Mouse (Mus musculus): ENCODE data around the gene Plcb1. TPM values are rescaled to one million over a fixed set of nuclear protein-coding genes. Genes with fewer than 3 reads are reported as not detected.

Gene Plcb1
- polyA plus RNA-seq, 1 experiment from 2014 or later, result 23.0 TPM

DNA sequence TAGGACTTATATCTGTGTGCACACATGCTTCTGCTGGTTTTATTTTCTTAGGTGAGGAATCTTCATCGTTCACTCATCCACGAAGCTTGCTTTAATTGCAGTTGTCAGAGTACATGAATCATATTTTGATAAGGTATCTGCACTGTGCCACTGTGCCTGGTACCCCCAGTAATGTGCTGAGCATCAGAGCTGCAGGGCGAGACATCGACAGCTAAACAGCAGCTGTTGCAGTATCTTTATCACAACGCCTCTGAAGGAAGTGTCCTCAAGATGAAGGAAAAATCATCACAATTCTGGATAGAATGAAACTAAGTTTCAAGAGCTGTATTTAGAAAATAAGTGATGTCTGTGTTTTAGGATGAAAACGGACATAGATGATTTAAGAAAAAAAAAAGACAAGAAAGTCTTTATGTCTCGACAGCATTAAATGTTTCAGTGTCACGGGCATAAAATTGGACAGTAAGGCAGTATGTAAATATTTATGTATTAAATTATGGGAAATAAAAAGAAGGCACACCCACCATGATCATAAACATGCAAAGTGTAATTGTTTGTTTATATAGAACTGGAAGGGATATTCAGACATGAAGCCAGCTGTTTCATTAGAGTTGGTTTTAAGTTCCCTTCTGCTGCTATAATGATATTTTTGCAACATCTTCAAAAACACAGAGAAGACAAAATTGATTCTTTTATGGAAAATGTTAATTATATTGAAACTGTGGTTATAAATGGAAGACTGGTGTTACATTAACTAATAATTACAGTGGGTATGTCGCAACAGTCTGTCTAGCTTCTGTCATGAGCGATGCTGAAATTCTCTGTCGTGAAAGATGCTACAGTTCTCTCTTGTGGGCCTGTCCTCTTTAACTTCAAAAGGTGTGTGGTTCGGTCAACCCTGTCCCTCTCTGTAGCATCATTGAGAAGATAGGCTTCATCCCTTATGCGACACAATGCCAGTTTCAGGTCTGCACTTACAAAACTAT is 65.6 kb downstream of the Plcb1 start:
- no peak overlapping the region for H3K4me3 ChIP-seq (ENCODE audit: low read depth, low read length)
- WGBS, result 82% methylated on average over 13 of the region's 13 CpGs
- no peak overlapping the region for H3K4me2 ChIP-seq (ENCODE audit: low read length)
- H3K4me1 ChIP-seq (ENCODE audit: control insufficient read depth, insufficient read depth, low read length), result peaks cover 4% of the 10 kb centered on the region; the same call in 1 of the 2 replicates
- ATAC-seq (no peak), DNase-seq (ENCODE audit: low spot score) (no peak)
- H3K27me3 ChIP-seq (replicated peaks; ENCODE audit: control insufficient read depth, insufficient read depth, low read length), result no peaks in the 10 kb centered on the region
- H3K27ac ChIP-seq (ENCODE audit: low read depth, low read length), result no peak overlapping the region
- no peaks in the 10 kb centered on the region for H3K9me3 ChIP-seq (replicated peaks; ENCODE audit: control insufficient read depth, low read length)
- H3K36me3 ChIP-seq (ENCODE audit: control insufficient read depth, insufficient read depth, low read length), result no peaks in the 10 kb centered on the region
- H3K9ac ChIP-seq (ENCODE audit: low read length), result no peak overlapping the region

DNA sequence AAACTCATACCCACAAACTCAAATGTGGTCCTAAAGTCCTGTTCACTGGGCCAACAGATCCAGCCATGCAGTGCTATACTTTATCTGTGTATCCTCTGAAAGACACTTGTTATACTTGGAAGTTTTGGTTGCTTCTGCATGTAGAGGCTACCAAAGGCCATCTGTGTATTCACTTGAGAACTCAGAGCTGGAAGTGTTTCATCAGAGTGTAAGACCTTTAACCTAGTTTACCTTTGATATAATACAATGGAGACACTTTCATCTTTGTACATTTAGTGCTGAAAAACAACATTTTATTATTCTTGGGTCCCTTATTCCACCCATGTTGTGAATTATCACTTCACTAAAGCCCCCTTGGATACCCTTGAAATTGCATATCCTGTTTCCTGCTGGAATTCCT is 70.4 kb downstream of the Plcb1 start:
- Histone ChIP-seq H3K27me3 (replicated peaks; ENCODE audit: control insufficient read depth, insufficient read depth, low read length) (no peaks in the 10 kb centered on the region), H3K27ac (ENCODE audit: low read depth, low read length) (no peak overlapping the region), H3K9ac (ENCODE audit: low read length) (no peak overlapping the region), H3K36me3 (ENCODE audit: control insufficient read depth, insufficient read depth, low read length) (no peaks in the 10 kb centered on the region), H3K4me3 (ENCODE audit: low read depth, low read length) (no peak overlapping the region), H3K9me3 (replicated peaks; ENCODE audit: control insufficient read depth, low read length) (no peaks in the 10 kb centered on the region), H3K4me2 (ENCODE audit: low read length) (no peak overlapping the region), H3K4me1 (ENCODE audit: control insufficient read depth, insufficient read depth, low read length) (peaks cover 4% of the 10 kb centered on the region; the same call in 1 of the 2 replicates)
- ATAC-seq (no peak), DNase-seq (ENCODE audit: low spot score) (no peak)

DNA sequence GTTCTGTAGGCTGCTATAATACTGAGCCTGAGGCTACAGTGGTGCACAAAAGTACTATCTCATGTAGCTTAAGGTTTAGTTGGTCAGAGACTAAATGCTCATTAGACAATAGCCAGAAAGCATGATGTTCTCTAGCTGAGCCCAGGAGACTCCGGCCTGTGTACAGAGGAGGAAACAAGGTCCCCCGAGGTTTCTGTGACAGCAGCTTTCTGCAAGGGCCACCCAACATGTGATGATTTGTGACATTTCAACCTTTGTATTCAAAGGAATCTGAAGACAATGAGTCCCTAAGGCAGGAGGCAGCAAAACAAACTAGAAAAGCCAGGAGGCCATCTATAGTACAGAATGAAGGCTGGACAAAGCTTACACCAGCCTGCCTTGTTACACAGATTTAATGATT is 70.8 kb downstream of the Plcb1 start:
- DNase-seq (ENCODE audit: low spot score) (no peak), ATAC-seq (no peak)
- Histone ChIP-seq H3K9me3 (replicated peaks; ENCODE audit: control insufficient read depth, low read length) (no peaks in the 10 kb centered on the region), H3K9ac (ENCODE audit: low read length) (no peak overlapping the region), H3K4me3 (ENCODE audit: low read depth, low read length) (no peak overlapping the region), H3K4me2 (ENCODE audit: low read length) (no peak overlapping the region), H3K27me3 (replicated peaks; ENCODE audit: control insufficient read depth, insufficient read depth, low read length) (no peaks in the 10 kb centered on the region), H3K27ac (ENCODE audit: low read depth, low read length) (no peak overlapping the region), H3K36me3 (ENCODE audit: control insufficient read depth, insufficient read depth, low read length) (no peaks in the 10 kb centered on the region), H3K4me1 (ENCODE audit: control insufficient read depth, insufficient read depth, low read length) (peaks cover 4% of the 10 kb centered on the region; the same call in 1 of the 2 replicates)
- 44% methylated on average over 2 of the region's 2 CpGs for WGBS

DNA sequence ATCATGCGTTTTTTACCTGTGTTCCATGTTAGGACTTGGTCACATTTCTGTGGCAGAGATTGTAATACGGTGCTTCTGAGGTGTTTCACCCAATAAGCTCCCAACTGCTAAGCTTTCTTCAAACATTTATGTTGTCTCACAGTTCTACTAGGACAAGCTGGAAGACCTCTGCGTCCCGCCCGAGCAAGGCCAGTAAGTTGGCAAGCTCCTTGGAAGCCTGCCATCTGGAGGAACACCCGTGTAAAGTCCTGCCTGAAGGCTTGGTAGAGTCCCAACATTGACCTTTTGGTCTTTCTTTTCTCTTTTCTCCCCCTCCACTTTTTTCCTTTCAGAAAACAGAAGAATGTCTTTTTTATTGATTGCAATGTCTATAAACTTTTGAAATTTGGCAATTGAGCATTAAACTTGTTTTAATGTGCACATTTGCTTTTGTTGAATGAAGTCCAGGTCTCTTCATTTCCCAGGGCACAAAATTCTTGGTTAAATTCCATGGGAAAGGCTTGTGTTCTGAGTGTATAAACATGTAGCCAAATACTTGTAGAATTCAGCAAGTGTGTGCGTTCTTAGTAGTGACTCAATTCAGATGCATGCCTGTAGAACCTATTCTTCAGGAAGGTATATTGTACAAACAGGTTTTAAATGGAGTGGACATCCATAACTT is 79.2 kb downstream of the Plcb1 start:
- ATAC-seq, result no peak
- 84% methylated on average over 7 of the region's 7 CpGs for WGBS
- Histone ChIP-seq H3K27me3 (replicated peaks; ENCODE audit: control insufficient read depth, insufficient read depth, low read length) (no peaks in the 10 kb centered on the region), H3K4me2 (ENCODE audit: low read length) (no peak overlapping the region), H3K36me3 (ENCODE audit: control insufficient read depth, insufficient read depth, low read length) (no peaks in the 10 kb centered on the region), H3K4me1 (ENCODE audit: control insufficient read depth, insufficient read depth, low read length) (no peaks in the 10 kb centered on the region), H3K4me3 (ENCODE audit: low read depth, low read length) (no peak overlapping the region), H3K27ac (ENCODE audit: low read depth, low read length) (no peak overlapping the region), H3K9me3 (replicated peaks; ENCODE audit: control insufficient read depth, low read length) (no peaks in the 10 kb centered on the region), H3K9ac (ENCODE audit: low read length) (no peak overlapping the region)
- no peak for DNase-seq (ENCODE audit: low spot score)

DNA sequence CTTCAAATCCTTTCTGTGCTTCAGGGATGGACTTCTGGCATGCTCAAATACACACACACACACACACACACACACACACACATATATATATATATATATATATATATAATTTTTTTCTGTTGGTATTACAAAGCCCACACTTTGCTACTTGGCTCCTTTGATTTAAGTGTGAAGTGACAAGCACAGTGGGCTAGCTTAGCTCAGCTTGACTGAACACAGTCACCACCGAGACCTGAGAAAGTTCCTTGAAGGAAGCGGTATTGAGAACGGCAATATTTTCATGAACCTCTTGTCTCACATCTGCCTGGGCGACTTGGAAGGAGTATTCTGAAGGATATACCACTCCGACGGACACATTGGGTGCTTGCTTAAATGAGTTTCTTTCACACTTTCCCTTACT is 81.5 kb downstream of the Plcb1 start:
- 97% methylated on average over 6 of the region's 6 CpGs for WGBS
- no peaks in the 10 kb centered on the region for H3K27me3 ChIP-seq (replicated peaks; ENCODE audit: control insufficient read depth, insufficient read depth, low read length)
- DNase-seq (ENCODE audit: low spot score), result no peak
- no peaks in the 10 kb centered on the region for H3K36me3 ChIP-seq (ENCODE audit: control insufficient read depth, insufficient read depth, low read length)
- no peak overlapping the region for H3K27ac ChIP-seq (ENCODE audit: low read depth, low read length)
- H3K4me1 ChIP-seq (ENCODE audit: control insufficient read depth, insufficient read depth, low read length), result no peaks in the 10 kb centered on the region
- H3K9ac ChIP-seq (ENCODE audit: low read length), result no peak overlapping the region
- no peak for ATAC-seq
- H3K4me2 ChIP-seq (ENCODE audit: low read length), result no peak overlapping the region
- no peak overlapping the region for H3K4me3 ChIP-seq (ENCODE audit: low read depth, low read length)
- H3K9me3 ChIP-seq (replicated peaks; ENCODE audit: control insufficient read depth, low read length), result no peaks in the 10 kb centered on the region

DNA sequence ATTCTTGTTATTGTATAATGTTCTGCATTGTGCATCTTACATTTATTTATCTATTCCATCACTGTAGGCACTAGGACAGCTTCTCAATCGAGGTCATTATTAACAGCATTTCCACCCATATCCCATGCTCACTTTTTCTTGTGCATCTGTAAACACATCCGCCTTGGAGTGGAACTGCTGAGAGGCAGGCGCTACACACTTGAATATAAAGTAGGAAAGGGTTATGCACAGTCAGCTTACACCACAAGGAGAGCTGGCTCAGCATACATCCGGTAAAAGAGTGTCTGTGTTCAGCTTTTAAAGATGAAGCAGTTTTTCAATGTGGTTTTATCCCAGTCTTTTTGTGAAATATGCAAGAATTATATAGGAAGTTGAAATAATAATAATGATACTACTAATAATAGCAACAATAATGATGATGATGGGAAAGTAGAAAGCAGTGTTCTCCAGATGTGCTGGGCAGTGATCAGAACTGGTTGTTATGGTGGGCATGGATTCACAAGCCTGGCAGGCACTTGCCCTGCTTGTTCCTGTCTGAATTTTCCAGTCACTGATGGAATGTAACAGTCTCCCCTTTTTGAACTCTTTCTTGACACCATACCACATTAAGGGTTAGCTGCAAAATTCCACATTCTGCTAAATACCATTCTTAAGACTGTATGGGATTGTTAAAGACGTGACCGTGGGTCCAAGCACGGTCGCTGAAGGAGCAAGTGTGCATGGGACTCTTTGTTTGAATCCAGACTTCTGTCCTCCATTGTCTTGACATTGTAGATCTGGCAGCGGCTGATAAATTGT is 86.0 kb downstream of the Plcb1 start:
- Histone ChIP-seq H3K4me1 (ENCODE audit: control insufficient read depth, insufficient read depth, low read length) (no peaks in the 10 kb centered on the region), H3K4me2 (ENCODE audit: low read length) (no peak overlapping the region), H3K27ac (ENCODE audit: low read depth, low read length) (no peak overlapping the region), H3K27me3 (replicated peaks; ENCODE audit: control insufficient read depth, insufficient read depth, low read length) (no peaks in the 10 kb centered on the region), H3K4me3 (ENCODE audit: low read depth, low read length) (no peak overlapping the region), H3K9ac (ENCODE audit: low read length) (no peak overlapping the region), H3K9me3 (replicated peaks; ENCODE audit: control insufficient read depth, low read length) (no peaks in the 10 kb centered on the region), H3K36me3 (ENCODE audit: control insufficient read depth, insufficient read depth, low read length) (no peaks in the 10 kb centered on the region)
- WGBS, result 66% methylated on average over 9 of the region's 9 CpGs
- DNase-seq (ENCODE audit: low spot score), result no peak
- no peak for ATAC-seq

DNA sequence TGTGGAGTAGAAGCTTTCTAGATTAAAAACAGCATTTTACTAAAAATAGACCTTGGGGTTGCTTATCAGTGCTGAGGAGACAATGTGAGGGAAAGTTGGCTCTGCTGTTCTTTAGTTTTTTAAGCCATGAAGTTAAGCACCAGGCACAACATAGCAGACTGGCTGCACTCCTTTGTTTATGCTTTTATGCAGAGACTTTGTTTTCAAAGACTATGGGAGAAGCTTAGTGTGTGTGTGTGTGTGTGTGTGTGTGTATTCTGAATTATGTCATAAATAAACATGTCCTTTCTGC is 86.6 kb downstream of the Plcb1 start:
- no peaks in the 10 kb centered on the region for H3K4me1 ChIP-seq (ENCODE audit: control insufficient read depth, insufficient read depth, low read length)

DNA sequence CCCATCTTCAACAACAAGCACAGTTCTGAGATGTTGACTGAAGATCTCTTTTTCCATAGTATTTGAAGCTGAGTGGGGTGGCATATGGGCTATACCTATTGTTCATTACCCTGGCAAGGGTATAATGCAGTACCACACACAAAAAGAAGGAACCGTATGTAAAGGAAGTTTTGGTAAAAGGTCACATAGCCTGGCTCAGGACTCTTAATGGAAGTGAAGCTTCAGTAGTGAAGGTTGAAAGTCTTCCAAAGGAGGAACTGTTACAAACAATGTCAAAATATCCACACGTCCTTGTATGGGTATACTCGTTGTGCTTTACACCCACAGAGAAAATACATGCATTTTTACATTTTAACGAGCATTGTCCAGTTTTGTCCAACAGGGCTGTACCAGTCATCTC is 91.3 kb downstream of the Plcb1 start:
- WGBS, result 71% methylated on average over 4 of the region's 4 CpGs
- Histone ChIP-seq H3K27me3 (replicated peaks; ENCODE audit: control insufficient read depth, insufficient read depth, low read length) (no peaks in the 10 kb centered on the region), H3K4me3 (ENCODE audit: low read depth, low read length) (no peak overlapping the region), H3K9ac (ENCODE audit: low read length) (no peak overlapping the region), H3K9me3 (replicated peaks; ENCODE audit: control insufficient read depth, low read length) (no peaks in the 10 kb centered on the region), H3K27ac (ENCODE audit: low read depth, low read length) (no peak overlapping the region), H3K4me2 (ENCODE audit: low read length) (no peak overlapping the region), H3K36me3 (ENCODE audit: control insufficient read depth, insufficient read depth, low read length) (no peaks in the 10 kb centered on the region), H3K4me1 (ENCODE audit: control insufficient read depth, insufficient read depth, low read length) (no peaks in the 10 kb centered on the region)
- DNase-seq (ENCODE audit: low spot score), result no peak
- no peak for ATAC-seq

More for the DNA sequence above, 86.6 kb downstream of the Plcb1 start:
- H3K9me3 ChIP-seq (replicated peaks; ENCODE audit: control insufficient read depth, low read length), result no peaks in the 10 kb centered on the region
- ATAC-seq (no peak), DNase-seq (ENCODE audit: low spot score) (no peak)
- H3K9ac ChIP-seq (ENCODE audit: low read length), result no peak overlapping the region
- no peak overlapping the region for H3K27ac ChIP-seq (ENCODE audit: low read depth, low read length)
- no peaks in the 10 kb centered on the region for H3K36me3 ChIP-seq (ENCODE audit: control insufficient read depth, insufficient read depth, low read length)
- no peak overlapping the region for H3K4me2 ChIP-seq (ENCODE audit: low read length)
- no peak overlapping the region for H3K4me3 ChIP-seq (ENCODE audit: low read depth, low read length)
- H3K27me3 ChIP-seq (replicated peaks; ENCODE audit: control insufficient read depth, insufficient read depth, low read length), result no peaks in the 10 kb centered on the region
